Mouse (Mus musculus): ENCODE data around the gene Sh3gl2.

DNA sequence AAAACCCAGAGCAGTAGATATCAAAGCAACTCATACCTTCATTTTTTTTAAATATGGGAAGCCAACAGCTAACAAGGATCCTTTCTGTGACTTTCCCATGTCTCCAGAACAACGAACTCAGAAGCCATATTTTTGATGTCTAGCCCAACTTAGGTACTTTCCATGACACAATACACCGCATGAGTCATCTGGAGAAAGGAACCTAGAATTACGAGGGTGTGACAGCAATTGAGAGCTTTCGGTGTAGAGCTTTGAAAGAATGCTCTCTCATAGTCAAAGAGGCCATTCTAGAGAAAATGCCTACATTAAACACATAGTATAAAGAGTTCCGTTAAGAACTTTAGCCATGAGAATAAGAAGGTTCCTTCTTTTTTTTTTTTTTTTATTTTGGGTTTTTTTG, 413.8 kb downstream of the Sh3gl2 start:
- TF ChIP-seq JUND (conservative IDR thresholded peaks at IDR 0.05; ENCODE audit: low read depth, low read length) (no peak), CTCF (conservative IDR thresholded peaks at IDR 0.05 in 1 of 2, IDR thresholded peaks at IDR 0.05 in 1 of 2; ENCODE audit: low read depth in 2 of 2, low read length in 2 of 2) (no peak), E2F4 (IDR thresholded peaks at IDR 0.05; ENCODE audit: insufficient replicate concordance, low read depth, low read length) (no peak), POLR2A (IDR thresholded peaks at IDR 0.05; ENCODE audit: low read depth, low read length) (no peak), HCFC1 (IDR thresholded peaks at IDR 0.05; ENCODE audit: low read depth, low read length) (no peak), MAFK (IDR thresholded peaks at IDR 0.05; ENCODE audit: insufficient replicate concordance, low read length) (no peak), ZNF384 (IDR thresholded peaks at IDR 0.05; ENCODE audit: low read depth, low read length) (no peak), EP300 (IDR thresholded peaks at IDR 0.05; ENCODE audit: low read length) (no peak)
